38 mouse cellular contexts compared by ENCODE assay signal in the genomic region with DNA sequence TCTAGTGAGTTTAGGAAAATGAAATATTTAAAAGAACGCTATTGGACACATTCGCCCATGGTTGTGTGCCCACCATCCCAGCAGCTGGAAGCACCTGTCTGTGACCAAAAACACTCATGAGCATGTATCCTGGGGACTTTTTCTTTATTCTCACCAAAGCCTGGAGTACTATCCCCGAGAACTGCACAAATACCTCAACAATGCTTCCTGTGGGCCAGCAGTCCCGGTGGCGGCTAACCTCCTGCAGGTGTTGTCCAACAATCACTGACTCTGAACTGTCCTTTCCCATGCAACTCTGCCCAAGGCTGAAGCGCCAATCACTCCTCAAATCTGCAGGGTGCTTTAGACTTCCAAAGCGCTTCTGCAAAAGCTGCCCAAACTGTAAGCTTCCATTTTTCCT. TPM values are rescaled to one million over a fixed set of nuclear protein-coding genes. Genes with fewer than 3 reads are reported as not detected.
"Had no signal": no experiment of that assay in that cellular context is flagged by ENCODE, and none has a peak within 500 bp of the region (broad histone marks: within the 10 kb centered on the region; RNA-seq: fewer than 3 reads in every experiment).

No protein-coding gene starts in this region.

- H3K4me2 ChIP-seq: limb, embryonic 12.5 days; limb, embryonic 13.5 days; limb, embryonic 15.5 days; liver, embryonic 11.5 days; liver, embryonic 12.5 days; liver, embryonic 13.5 days; liver, embryonic 15.5 days; lung, embryonic 14.5 days; lung, embryonic 15.5 days; midbrain, embryonic 12.5 days; midbrain, embryonic 13.5 days; midbrain, embryonic 15.5 days had no signal

- H3K9ac ChIP-seq: limb, embryonic 12.5 days; limb, embryonic 13.5 days; limb, embryonic 15.5 days; liver, embryonic 12.5 days; liver, embryonic 13.5 days; liver, embryonic 14.5 days; liver, embryonic 15.5 days; liver, postnatal 0 days; lung, embryonic 14.5 days; lung, embryonic 15.5 days; midbrain, embryonic 12.5 days; midbrain, embryonic 13.5 days; midbrain, embryonic 15.5 days had no signal

- DNase-seq: liver; liver, embryonic 13.5 days; liver, postnatal 0 days; lung, adult 18-20 months; lung, adult 2 months; lung, embryonic 14.5 days; lung, postnatal 10 days; lung, postnatal 14 days; lung, postnatal 36 days; lung, postnatal 4 days; midbrain, embryonic 14.5 days had no signal

- ATAC-seq: liver, embryonic 12.5 days; liver, postnatal 0 days; lung, postnatal 0 days; midbrain, embryonic 13.5 days; midbrain, embryonic 15.5 days; midbrain, embryonic 16.5 days had no signal

- H3K27me3 ChIP-seq: limb, embryonic 12.5 days; limb, embryonic 13.5 days; limb, embryonic 15.5 days; liver, embryonic 13.5 days; lung, embryonic 15.5 days; midbrain, embryonic 12.5 days; midbrain, embryonic 13.5 days; midbrain, embryonic 15.5 days had no signal

- H3K4me1 ChIP-seq: liver, embryonic 12.5 days; megakaryocyte, embryonic 14.5 days; midbrain, embryonic 12.5 days; midbrain, embryonic 13.5 days; midbrain, embryonic 15.5 days had no signal

- H3K27ac ChIP-seq: left cerebral cortex, adult 2 months; limb, embryonic 10.5 days; limb, embryonic 12.5 days; limb, embryonic 13.5 days; liver, embryonic 12.5 days; liver, embryonic 13.5 days; liver, embryonic 14.5 days; liver, embryonic 15.5 days; lung, embryonic 15.5 days; macrophage; midbrain, embryonic 12.5 days; midbrain, embryonic 13.5 days; midbrain, embryonic 15.5 days had no signal

- H3K9me3 ChIP-seq: limb, embryonic 10.5 days; limb, embryonic 12.5 days; limb, embryonic 13.5 days; limb, embryonic 15.5 days; liver, embryonic 15.5 days; lung, embryonic 15.5 days; midbrain, embryonic 12.5 days; midbrain, embryonic 13.5 days; midbrain, embryonic 15.5 days had no signal

- H3K4me3 ChIP-seq: left cerebral cortex, adult 2 months; limb, embryonic 10.5 days; limb, embryonic 12.5 days; limb, embryonic 13.5 days; limb, embryonic 15.5 days; liver, embryonic 12.5 days; liver, embryonic 13.5 days; liver, embryonic 15.5 days; lung, embryonic 15.5 days; megakaryocyte, embryonic 14.5 days; midbrain, embryonic 12.5 days; midbrain, embryonic 13.5 days; midbrain, embryonic 15.5 days; myocyte had no signal

- H3K36me3 ChIP-seq: limb, embryonic 10.5 days; limb, embryonic 12.5 days; limb, embryonic 13.5 days; limb, embryonic 15.5 days; liver, embryonic 12.5 days; liver, embryonic 13.5 days; liver, embryonic 15.5 days; lung, embryonic 15.5 days; midbrain, embryonic 12.5 days; midbrain, embryonic 13.5 days; midbrain, embryonic 15.5 days had no signal

RNA-seq across cellular contexts. Expression of a gene that starts 12.1 kb away (rescaled TPM):
- total RNA-seq: left cerebral cortex, adult 18-20 months; left cerebral cortex, adult 2 months; left cerebral cortex, postnatal 10 days; left cerebral cortex, postnatal 14 days; left cerebral cortex, postnatal 25 days; left cerebral cortex, postnatal 36 days; liver, adult 2 months; megakaryocyte progenitor cell, adult 5-6 weeks; megakaryocyte-erythroid progenitor cell, adult 5-6 weeks had no signal
- polyA plus RNA-seq: liver, adult 2 months; liver, embryonic 13.5 days; liver, embryonic 15.5 days; liver, embryonic 16.5 days; liver, postnatal 0 days; midbrain, embryonic 12.5 days; midbrain, embryonic 14.5 days; midbrain, embryonic 15.5 days had no signal
